Mouse (Mus musculus): ENCODE measurements at regions not wholly inside any gene's neighbourhood (a gene's known extent, or its start where the extent isn't known, plus 50 kb on each side); places are given as distances from the start of the nearest gene placed in this dataset.
A peak's percentile ranks its signal among the peaks of the same experiment; 100 is the strongest.

GRCm38 (mm10) chr2:74349809-74350208 lies 229.4 kb downstream of the Lnpk start:
- no peak for DNase-seq

- no peak for DNase-seq
Observed at GRCm38 (mm10) chr2:74306301-74306700, 272.9 kb downstream of the Lnpk start.

- DNase-seq = no peak
Observed at GRCm38 (mm10) chr2:74300885-74301451, 278.3 kb downstream of the Lnpk start.

- DNase-seq = peak; percentile 71 to 79
Observed at GRCm38 (mm10) chr2:74300366-74300791, 278.9 kb downstream of the Lnpk start.

GRCm38 (mm10) chr2:74292641-74293040 lies 286.6 kb downstream of the Lnpk start:
- DNase-seq = no peak

- no peak for DNase-seq
Observed at GRCm38 (mm10) chr2:74291416-74292396, 287.5 kb downstream of the Lnpk start.

GRCm38 (mm10) chr2:74285624-74286023 lies 293.6 kb downstream of the Lnpk start:
- no peak for DNase-seq

- DNase-seq = no peak
Observed at GRCm38 (mm10) chr2:74264963-74265362, 314.3 kb downstream of the Lnpk start.

GRCm38 (mm10) chr2:74257034-74257781 lies 322.0 kb downstream of the Lnpk start:
- no peak for DNase-seq

- DNase-seq = peak in 1 of 2 experiments; percentile 29
Observed at GRCm38 (mm10) chr2:74247521-74247920, 331.7 kb downstream of the Lnpk start.

- DNase-seq = no peak
Observed at GRCm38 (mm10) chr2:74246631-74247030, 332.6 kb downstream of the Lnpk start.

- no peak for DNase-seq
Observed at GRCm38 (mm10) chr2:74244203-74244602, 333.1 kb upstream of the Atp5g3 start.

GRCm38 (mm10) chr2:74243801-74244200 lies 332.7 kb upstream of the Atp5g3 start:
- DNase-seq = no peak

GRCm38 (mm10) chr2:74239586-74239985 lies 328.5 kb upstream of the Atp5g3 start:
- no peak for DNase-seq

- no peak for DNase-seq
Observed at GRCm38 (mm10) chr2:74217437-74217836, 306.3 kb upstream of the Atp5g3 start.

GRCm38 (mm10) chr2:74210210-74210609 lies 299.1 kb upstream of the Atp5g3 start:
- DNase-seq = no peak

GRCm38 (mm10) chr2:74209421-74209917 lies 298.3 kb upstream of the Atp5g3 start:
- no peak for DNase-seq

GRCm38 (mm10) chr2:74207440-74207839 lies 296.3 kb upstream of the Atp5g3 start:
- no peak for DNase-seq

GRCm38 (mm10) chr2:74202776-74203175 lies 291.6 kb upstream of the Atp5g3 start:
- DNase-seq = peak in 1 of 2 experiments; percentile 6

GRCm38 (mm10) chr2:74201608-74202323 lies 290.6 kb upstream of the Atp5g3 start:
- no peak for DNase-seq

- DNase-seq = no peak
Observed at GRCm38 (mm10) chr2:74199550-74199949, 288.4 kb upstream of the Atp5g3 start.

All from kidney, postnatal 25 days (tissue).